Mouse (Mus musculus): ENCODE measurements around the gene Gm26602. TPM values are rescaled to one million over a fixed set of nuclear protein-coding genes. Genes with fewer than 3 reads are reported as not detected.
"Not testable (repeated sequence)": the region's sequence is repeated elsewhere in the genome, so short reads cannot be mapped to it uniquely, and the experiment has no call there.

The Gm26602 gene
- total RNA-seq, 2 experiments from 2014 or later: not detected

- ATAC-seq (replicated peaks; ENCODE audit: low FRiP score, low TSS enrichment, poor library complexity, severe bottlenecking): no peak
These were observed 36.2 kb downstream of the Gm26602 start for GRCm38 (mm10) chr10:79946752-79947322.

DNA sequence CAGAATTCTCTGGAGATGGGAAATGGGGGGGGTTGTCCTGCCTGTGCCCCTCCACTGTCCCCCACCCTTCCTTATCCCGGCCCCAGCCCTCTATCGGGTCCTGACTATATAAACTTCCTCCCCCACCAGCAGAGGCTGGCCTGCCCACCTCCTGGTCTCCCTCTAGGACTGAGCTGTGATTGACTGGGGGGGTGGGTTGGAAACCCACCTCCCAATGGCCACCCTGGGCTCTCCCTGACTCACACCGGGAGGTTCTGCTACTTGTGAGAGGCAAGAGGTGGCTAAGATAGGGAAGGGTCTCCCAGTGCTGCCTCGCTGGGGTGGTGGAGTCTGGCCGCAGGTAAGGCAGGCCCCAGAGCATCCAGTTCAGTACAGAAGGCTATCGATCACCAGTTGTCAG is 36.8 kb downstream of the Gm26602 start:
- ATAC-seq (replicated peaks; ENCODE audit: low FRiP score, low TSS enrichment, poor library complexity, severe bottlenecking): no peak

GRCm38 (mm10) chr10:79949873-79950272 is 39.2 kb downstream of the Gm26602 start:
- no peak for ATAC-seq (replicated peaks; ENCODE audit: low FRiP score, low TSS enrichment, poor library complexity, severe bottlenecking)

- no peak for ATAC-seq (replicated peaks; ENCODE audit: low FRiP score, low TSS enrichment, poor library complexity, severe bottlenecking)
These were observed 40.0 kb downstream of the Gm26602 start for GRCm38 (mm10) chr10:79950661-79951060.

GRCm38 (mm10) chr10:79953946-79954345 is 43.3 kb downstream of the Gm26602 start:
- ATAC-seq (replicated peaks; ENCODE audit: low FRiP score, low TSS enrichment, poor library complexity, severe bottlenecking): no peak

GRCm38 (mm10) chr10:79955691-79956090 is 45.0 kb downstream of the Gm26602 start:
- no peak for ATAC-seq (replicated peaks; ENCODE audit: low FRiP score, low TSS enrichment, poor library complexity, severe bottlenecking)

DNA sequence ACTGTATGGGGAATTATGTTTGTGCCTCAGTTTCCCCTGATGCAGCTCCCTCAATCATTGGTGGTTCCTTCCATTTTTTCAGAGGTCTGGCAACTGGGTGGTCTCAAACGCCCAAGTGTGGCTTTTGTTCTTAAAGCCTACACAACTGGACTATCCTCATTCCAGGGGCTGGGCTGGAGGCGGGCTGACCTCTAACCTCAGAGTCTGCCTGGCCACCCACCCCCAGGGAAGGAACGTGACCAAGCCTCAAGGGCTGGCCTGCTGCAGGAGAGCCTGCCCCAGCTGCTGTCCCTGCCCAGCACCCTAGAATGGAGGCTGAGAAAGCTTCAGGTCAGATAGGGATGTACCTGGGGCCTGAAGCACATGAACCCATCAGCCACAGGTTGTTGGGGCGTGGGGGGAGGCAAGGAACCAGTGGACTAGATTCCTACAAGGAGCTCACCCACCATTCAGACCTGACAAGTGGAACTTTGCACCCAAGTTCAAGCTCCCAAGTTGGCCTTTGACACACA is 46.0 kb downstream of the Gm26602 start:
- ATAC-seq (replicated peaks; ENCODE audit: low FRiP score, low TSS enrichment, poor library complexity, severe bottlenecking): no peak

GRCm38 (mm10) chr10:79958140-79958816 is 47.6 kb downstream of the Gm26602 start:
- peak; percentile 63 for ATAC-seq (replicated peaks; ENCODE audit: low FRiP score, low TSS enrichment, poor library complexity, severe bottlenecking)

DNA sequence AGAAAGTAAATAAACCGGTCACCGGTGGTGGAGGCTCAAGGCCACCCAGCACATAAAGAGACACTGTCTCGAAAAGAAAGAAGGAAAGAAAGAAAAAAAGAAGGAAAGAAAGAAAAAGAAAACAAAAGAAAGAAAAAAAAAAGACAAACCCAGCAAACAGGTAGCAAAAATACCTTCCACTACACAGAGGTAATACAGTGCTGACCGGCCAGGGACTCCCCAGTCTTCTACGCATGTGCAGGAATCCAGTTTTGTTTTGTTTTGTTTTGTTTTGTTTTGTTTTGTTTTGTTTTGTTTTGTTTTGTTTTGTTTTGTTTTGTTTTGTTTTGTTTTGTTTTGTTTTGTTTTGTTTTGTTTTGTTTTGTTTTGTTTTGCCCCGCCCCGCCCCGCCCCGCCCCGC is 48.8 kb downstream of the Gm26602 start:
- ATAC-seq (replicated peaks; ENCODE audit: low FRiP score, low TSS enrichment, poor library complexity, severe bottlenecking): not testable (repeated sequence)

- peak; percentile 86 for ATAC-seq (replicated peaks; ENCODE audit: low FRiP score, low TSS enrichment, poor library complexity, severe bottlenecking)
These were observed 49.4 kb downstream of the Gm26602 start, which contains the start of gene Wdr18 for GRCm38 (mm10) chr10:79959847-79960601. TSS of gene Wdr18 (plus strand) at chr10:79960152.

Other genes with a start within 250 kb of the Gm26602 start
Only the 30 nearest of the 35 such genes appear.
- 1.7 and 1.8 TPM in 2 replicates for gene Gzmm, start 221.8 kb upstream of the Gm26602 start, total RNA-seq (2014; fragmentation: Nextera tagmentation)
- gene Gzmm, start 221.8 kb upstream of the Gm26602 start, total RNA-seq (2017): 1.7 and 2.4 TPM in 2 replicates
- 361 and 460 TPM in 2 replicates for gene Bsg, start 206.4 kb upstream of the Gm26602 start, total RNA-seq (2014; fragmentation: Nextera tagmentation)
- gene Bsg, start 206.4 kb upstream of the Gm26602 start, total RNA-seq (2017): 350 and 443 TPM in 2 replicates
- gene Hcn2, start 194.2 kb upstream of the Gm26602 start, total RNA-seq (2014; fragmentation: Nextera tagmentation): 0.50 TPM in 1 of 2 replicates, not detected in the other
- gene Hcn2, start 194.2 kb upstream of the Gm26602 start, total RNA-seq (2017): not detected in 2 replicates
- 45.2 and 51.7 TPM in 2 replicates for gene Polrmt, start 164.3 kb upstream of the Gm26602 start, total RNA-seq (2014; fragmentation: Nextera tagmentation)
- 17.6 and 21.2 TPM in 2 replicates for gene Polrmt, start 164.3 kb upstream of the Gm26602 start, total RNA-seq (2017)
- not detected in 2 replicates for gene Fgf22, start 155.8 kb upstream of the Gm26602 start, total RNA-seq (2014; fragmentation: Nextera tagmentation)
- not detected in 2 replicates for gene Fgf22, start 155.8 kb upstream of the Gm26602 start, total RNA-seq (2017)
- gene Rnf126, start 143.9 kb upstream of the Gm26602 start, total RNA-seq (2014; fragmentation: Nextera tagmentation): 76.0 and 106 TPM in 2 replicates
- gene Rnf126, start 143.9 kb upstream of the Gm26602 start, total RNA-seq (2017): 16.2 and 20.8 TPM in 2 replicates
- gene Fstl3, start 133.6 kb upstream of the Gm26602 start, total RNA-seq (2014; fragmentation: Nextera tagmentation): 0.49 and 0.96 TPM in 2 replicates
- 0.66 and 0.80 TPM in 2 replicates for gene Fstl3, start 133.6 kb upstream of the Gm26602 start, total RNA-seq (2017)
- gene Prss57, start 119.9 kb upstream of the Gm26602 start, total RNA-seq (2014; fragmentation: Nextera tagmentation): 2.4 and 7.6 TPM in 2 replicates
- gene Prss57, start 119.9 kb upstream of the Gm26602 start, total RNA-seq (2017): 1.7 and 3.5 TPM in 2 replicates
- 7.6 and 11.1 TPM in 2 replicates for gene Palm, start 117.3 kb upstream of the Gm26602 start, total RNA-seq (2014; fragmentation: Nextera tagmentation)
- 4.6 and 6.8 TPM in 2 replicates for gene Palm, start 117.3 kb upstream of the Gm26602 start, total RNA-seq (2017)
- not detected in 2 replicates for gene Misp, start 89.9 kb upstream of the Gm26602 start, total RNA-seq (2014; fragmentation: Nextera tagmentation)
- gene Misp, start 89.9 kb upstream of the Gm26602 start, total RNA-seq (2017): not detected in 2 replicates
- 423 and 470 TPM in 2 replicates for gene Ptbp1, start 56.4 kb upstream of the Gm26602 start, total RNA-seq (2014; fragmentation: Nextera tagmentation)
- gene Ptbp1, start 56.4 kb upstream of the Gm26602 start, total RNA-seq (2017): 149 and 201 TPM in 2 replicates
- 2.5 and 8.7 TPM in 2 replicates for gene Prtn3, start 36.4 kb upstream of the Gm26602 start, total RNA-seq (2014; fragmentation: Nextera tagmentation)
- gene Prtn3, start 36.4 kb upstream of the Gm26602 start, total RNA-seq (2017): 0.56 and 5.9 TPM in 2 replicates
- not detected in 2 replicates for gene Plppr3, start 36.2 kb upstream of the Gm26602 start, total RNA-seq (2014; fragmentation: Nextera tagmentation)
- 5.8 and 15.0 TPM in 2 replicates for gene Plppr3, start 36.2 kb upstream of the Gm26602 start, total RNA-seq (2017)
- gene Elane, start 24.6 kb upstream of the Gm26602 start, total RNA-seq (2014; fragmentation: Nextera tagmentation): 10.5 TPM in 1 of 2 replicates, not detected in the other
- gene Elane, start 24.6 kb upstream of the Gm26602 start, total RNA-seq (2017): 0.23 and 1.3 TPM in 2 replicates
- not detected in 2 replicates for gene Cfd, start 20.0 kb upstream of the Gm26602 start, total RNA-seq (2014; fragmentation: Nextera tagmentation)
- gene Cfd, start 20.0 kb upstream of the Gm26602 start, total RNA-seq (2017): not detected in 2 replicates
- gene Med16, start 1.9 kb upstream of the Gm26602 start, total RNA-seq (2014; fragmentation: Nextera tagmentation): 17.1 and 21.7 TPM in 2 replicates
- gene Med16, start 1.9 kb upstream of the Gm26602 start, total RNA-seq (2017): 9.7 and 9.8 TPM in 2 replicates
- gene Kiss1r, start 6.1 kb downstream of the Gm26602 start, total RNA-seq (2014; fragmentation: Nextera tagmentation): 0.31 TPM in 1 of 2 replicates, not detected in the other
- 2.2 TPM in 1 of 2 replicates, not detected in the other for gene Kiss1r, start 6.1 kb downstream of the Gm26602 start, total RNA-seq (2017)
- 80.3 and 91.7 TPM in 2 replicates for gene R3hdm4, start 10.4 kb downstream of the Gm26602 start, total RNA-seq (2014; fragmentation: Nextera tagmentation)
- 35.5 and 38.9 TPM in 2 replicates for gene R3hdm4, start 10.4 kb downstream of the Gm26602 start, total RNA-seq (2017)
- 4.4 and 5.9 TPM in 2 replicates for gene Arid3a, start 16.2 kb downstream of the Gm26602 start, total RNA-seq (2014; fragmentation: Nextera tagmentation)
- gene Arid3a, start 16.2 kb downstream of the Gm26602 start, total RNA-seq (2017): 5.4 and 6.0 TPM in 2 replicates
- 82.9 and 86.4 TPM in 2 replicates for gene Wdr18, start 49.3 kb downstream of the Gm26602 start, total RNA-seq (2014; fragmentation: Nextera tagmentation)
- gene Wdr18, start 49.3 kb downstream of the Gm26602 start, total RNA-seq (2017): 23.4 and 24.8 TPM in 2 replicates
- gene Grin3b, start 59.9 kb downstream of the Gm26602 start, total RNA-seq (2014; fragmentation: Nextera tagmentation): not detected in 2 replicates
- gene Grin3b, start 59.9 kb downstream of the Gm26602 start, total RNA-seq (2017): not detected in 2 replicates
- gene Tmem259, start 73.5 kb downstream of the Gm26602 start, total RNA-seq (2014; fragmentation: Nextera tagmentation): 75.5 and 83.0 TPM in 2 replicates
- 47.3 and 63.9 TPM in 2 replicates for gene Tmem259, start 73.5 kb downstream of the Gm26602 start, total RNA-seq (2017)
- gene Cnn2, start 77.7 kb downstream of the Gm26602 start, total RNA-seq (2014; fragmentation: Nextera tagmentation): 18.0 and 24.6 TPM in 2 replicates
- gene Cnn2, start 77.7 kb downstream of the Gm26602 start, total RNA-seq (2017): 13.8 and 25.6 TPM in 2 replicates
- gene Abca7, start 85.6 kb downstream of the Gm26602 start, total RNA-seq (2014; fragmentation: Nextera tagmentation): 27.0 and 32.9 TPM in 2 replicates
- gene Abca7, start 85.6 kb downstream of the Gm26602 start, total RNA-seq (2017): 11.0 and 12.1 TPM in 2 replicates
- 76.2 and 103 TPM in 2 replicates for gene Arhgap45, start 105.8 kb downstream of the Gm26602 start, total RNA-seq (2014; fragmentation: Nextera tagmentation)
- gene Arhgap45, start 105.8 kb downstream of the Gm26602 start, total RNA-seq (2017): 52.8 and 64.4 TPM in 2 replicates
- 145 and 157 TPM in 2 replicates for gene Polr2e, start 128.9 kb downstream of the Gm26602 start, total RNA-seq (2014; fragmentation: Nextera tagmentation)
- 142 and 150 TPM in 2 replicates for gene Polr2e, start 128.9 kb downstream of the Gm26602 start, total RNA-seq (2017)
- 566 and 603 TPM in 2 replicates for gene Gpx4, start 136.3 kb downstream of the Gm26602 start, total RNA-seq (2014; fragmentation: Nextera tagmentation)
- gene Gpx4, start 136.3 kb downstream of the Gm26602 start, total RNA-seq (2017): 483 and 498 TPM in 2 replicates
- gene Sbno2, start 194.7 kb downstream of the Gm26602 start, total RNA-seq (2014; fragmentation: Nextera tagmentation): 34.4 and 39.7 TPM in 2 replicates
- gene Sbno2, start 194.7 kb downstream of the Gm26602 start, total RNA-seq (2017): 12.1 and 12.9 TPM in 2 replicates
- 152 and 213 TPM in 2 replicates for gene Stk11, start 204.9 kb downstream of the Gm26602 start, total RNA-seq (2014; fragmentation: Nextera tagmentation)
- gene Stk11, start 204.9 kb downstream of the Gm26602 start, total RNA-seq (2017): 116 and 174 TPM in 2 replicates
- gene Atp5d, start 227.8 kb downstream of the Gm26602 start, total RNA-seq (2014; fragmentation: Nextera tagmentation): 282 and 325 TPM in 2 replicates
- 29.3 and 49.3 TPM in 2 replicates for gene Atp5d, start 227.8 kb downstream of the Gm26602 start, total RNA-seq (2017)